Mouse (Mus musculus): ENCODE measurements at regions not wholly inside any gene's neighbourhood (a gene's known extent, or its start where the extent isn't known, plus 50 kb on each side); places are given as distances from the start of the nearest gene placed in this dataset.

DNA sequence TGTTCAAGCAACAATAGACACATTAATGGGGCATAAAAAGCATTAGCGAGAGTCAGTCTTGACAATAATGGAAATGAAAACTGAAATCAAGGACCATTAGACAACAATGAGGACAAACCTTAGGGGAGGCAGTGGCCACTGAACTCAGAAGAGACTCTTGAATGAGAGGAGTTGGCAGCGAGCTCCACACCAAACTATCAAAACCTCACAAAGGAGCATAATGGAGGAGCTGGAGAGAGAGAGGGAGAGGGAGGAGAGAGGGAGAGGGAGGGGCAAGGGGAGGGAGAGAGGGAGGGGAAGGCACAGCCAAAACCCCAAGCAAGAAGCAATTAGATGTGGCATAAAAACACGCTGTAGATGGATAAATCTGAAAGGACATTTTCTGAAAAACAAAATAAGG is 227.4 kb upstream of the Msx2 start:
- ATAC-seq (ENCODE audit: low FRiP score, low read depth) (no peak), DNase-seq (ENCODE audit: low spot score) (no peak)
- Histone ChIP-seq H3K9ac (ENCODE audit: low read depth, low read length, severe bottlenecking) (no peak overlapping the region), H3K27me3 (ENCODE audit: control insufficient read depth, insufficient read depth, low read length) (no peaks in the 10 kb centered on the region), H3K4me2 (replicated peaks; ENCODE audit: low read depth, low read length, severe bottlenecking) (no peak overlapping the region), H3K36me3 (ENCODE audit: control insufficient read depth, insufficient read depth, low read length) (no peaks in the 10 kb centered on the region), H3K9me3 (ENCODE audit: control insufficient read depth, low read length) (no peaks in the 10 kb centered on the region), H3K27ac (replicated peaks; ENCODE audit: low read depth, low read length) (no peak overlapping the region), H3K4me1 (ENCODE audit: control insufficient read depth, insufficient read depth, low read length) (no peaks in the 10 kb centered on the region), H3K4me3 (replicated peaks; ENCODE audit: low read length) (no peak overlapping the region)
- WGBS = 63% methylated on average over 3 of the region's 3 CpGs
- TF ChIP-seq POLR2A (IDR thresholded peaks at IDR 0.05; ENCODE audit: borderline replicate concordance, extremely low read depth, insufficient read depth, insufficient read length) = no peak

DNA sequence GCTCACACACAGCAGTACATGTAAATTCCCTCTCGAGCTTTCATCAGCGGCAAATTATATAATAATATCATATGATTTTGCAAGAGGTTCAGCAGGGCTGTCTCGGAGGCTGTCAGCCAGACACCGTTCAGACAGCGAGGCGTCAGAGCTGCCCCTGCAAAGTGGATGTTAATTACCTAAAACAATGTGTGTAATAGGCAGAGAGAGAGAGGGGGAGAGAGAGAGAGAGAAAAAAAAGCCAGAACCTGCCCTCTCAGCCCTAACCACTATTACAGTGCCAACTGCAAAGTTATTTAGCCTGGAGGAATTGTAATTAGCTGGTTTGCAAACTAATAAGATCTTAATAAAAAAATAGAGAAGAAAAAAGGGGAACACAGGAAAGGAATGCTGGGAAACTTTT is 225.1 kb upstream of the Msx2 start:
- Histone ChIP-seq H3K9me3 (ENCODE audit: control insufficient read depth, low read length) (no peaks in the 10 kb centered on the region), H3K36me3 (ENCODE audit: control insufficient read depth, insufficient read depth, low read length) (no peaks in the 10 kb centered on the region), H3K4me1 (ENCODE audit: control insufficient read depth, insufficient read depth, low read length) (no peaks in the 10 kb centered on the region), H3K4me3 (replicated peaks; ENCODE audit: low read length) (no peak overlapping the region), H3K9ac (ENCODE audit: low read depth, low read length, severe bottlenecking) (no peak overlapping the region), H3K27me3 (ENCODE audit: control insufficient read depth, insufficient read depth, low read length) (no peaks in the 10 kb centered on the region), H3K27ac (replicated peaks; ENCODE audit: low read depth, low read length) (no peak overlapping the region), H3K4me2 (replicated peaks; ENCODE audit: low read depth, low read length, severe bottlenecking) (no peak overlapping the region)
- WGBS = 36% methylated on average over 6 of the region's 6 CpGs
- ATAC-seq (ENCODE audit: low FRiP score, low read depth) (no peak), DNase-seq (ENCODE audit: low spot score) (no peak)
- TF ChIP-seq POLR2A (IDR thresholded peaks at IDR 0.05; ENCODE audit: borderline replicate concordance, extremely low read depth, insufficient read depth, insufficient read length) = no peak

DNA sequence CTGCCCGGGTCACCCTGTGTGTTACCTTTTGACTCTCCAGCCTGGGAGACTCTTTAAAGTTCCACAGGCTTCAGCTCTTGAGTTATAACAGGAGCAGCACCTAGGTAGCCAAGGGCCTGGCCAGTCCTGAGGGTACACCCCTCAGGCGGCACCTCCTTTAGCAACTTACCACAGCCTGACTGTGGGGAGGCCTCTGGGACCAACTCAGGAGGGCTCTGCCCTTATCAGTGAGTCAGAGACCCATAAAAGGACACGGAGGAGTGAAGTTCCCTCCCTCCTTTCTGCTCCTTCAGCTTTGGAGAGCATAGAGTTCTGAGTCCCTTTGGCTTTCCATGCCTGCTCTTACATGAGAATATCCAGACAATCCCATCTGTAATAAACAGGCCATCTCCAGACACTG is 222.5 kb upstream of the Msx2 start:
- DNase-seq (ENCODE audit: low spot score) (no peak), ATAC-seq (ENCODE audit: low FRiP score, low read depth) (no peak)
- 32% methylated on average over 3 of the region's 3 CpGs for WGBS
- no peaks in the 10 kb centered on the region for H3K36me3 ChIP-seq (ENCODE audit: control insufficient read depth, insufficient read depth, low read length)
- TF ChIP-seq POLR2A (IDR thresholded peaks at IDR 0.05; ENCODE audit: borderline replicate concordance, extremely low read depth, insufficient read depth, insufficient read length) = no peak
- H3K9ac ChIP-seq (ENCODE audit: low read depth, low read length, severe bottlenecking) = no peak overlapping the region
- H3K9me3 ChIP-seq (ENCODE audit: control insufficient read depth, low read length) = no peaks in the 10 kb centered on the region
- no peak overlapping the region for H3K4me3 ChIP-seq (replicated peaks; ENCODE audit: low read length)
- H3K4me1 ChIP-seq (ENCODE audit: control insufficient read depth, insufficient read depth, low read length) = no peaks in the 10 kb centered on the region
- no peak overlapping the region for H3K4me2 ChIP-seq (replicated peaks; ENCODE audit: low read depth, low read length, severe bottlenecking)
- H3K27me3 ChIP-seq (ENCODE audit: control insufficient read depth, insufficient read depth, low read length) = no peaks in the 10 kb centered on the region
- no peak overlapping the region for H3K27ac ChIP-seq (replicated peaks; ENCODE audit: low read depth, low read length)

DNA sequence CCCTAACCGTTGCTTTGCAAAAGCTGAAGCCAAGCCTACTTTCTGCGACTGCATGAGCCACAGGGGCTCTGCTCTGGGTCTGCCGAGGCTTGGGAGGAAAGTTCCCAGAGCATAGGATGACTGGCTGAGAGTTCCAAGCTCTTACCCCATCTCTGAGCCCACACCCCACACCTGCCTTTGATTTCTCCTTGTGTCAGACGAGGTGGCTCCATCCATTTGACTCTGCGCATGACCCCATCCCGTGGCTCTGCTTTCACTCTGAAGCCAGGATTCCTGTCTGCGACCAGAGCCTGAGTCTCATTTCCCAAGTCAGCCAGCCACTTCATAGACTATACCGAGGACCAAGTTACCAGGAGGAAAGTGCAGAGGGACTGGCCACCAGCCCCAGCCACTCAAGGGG is 216.1 kb upstream of the Msx2 start:
- TF ChIP-seq POLR2A (IDR thresholded peaks at IDR 0.05; ENCODE audit: borderline replicate concordance, extremely low read depth, insufficient read depth, insufficient read length) = no peak
- H3K36me3 ChIP-seq (ENCODE audit: control insufficient read depth, insufficient read depth, low read length) = no peaks in the 10 kb centered on the region
- DNase-seq (ENCODE audit: low spot score) (no peak), ATAC-seq (ENCODE audit: low FRiP score, low read depth) (no peak)
- no peak overlapping the region for H3K27ac ChIP-seq (replicated peaks; ENCODE audit: low read depth, low read length)
- H3K9me3 ChIP-seq (ENCODE audit: control insufficient read depth, low read length) = no peaks in the 10 kb centered on the region
- H3K9ac ChIP-seq (ENCODE audit: low read depth, low read length, severe bottlenecking) = peak overlapping the region; percentile 9; the same call in 1 of the 2 replicates
- WGBS = 16% methylated on average over 8 of the region's 8 CpGs
- no peaks in the 10 kb centered on the region for H3K4me1 ChIP-seq (ENCODE audit: control insufficient read depth, insufficient read depth, low read length)
- H3K27me3 ChIP-seq (ENCODE audit: control insufficient read depth, insufficient read depth, low read length) = no peaks in the 10 kb centered on the region
- peak overlapping the region; percentile 40 for H3K4me2 ChIP-seq (replicated peaks; ENCODE audit: low read depth, low read length, severe bottlenecking)
- peak overlapping the region; percentile 22 for H3K4me3 ChIP-seq (replicated peaks; ENCODE audit: low read length)

DNA sequence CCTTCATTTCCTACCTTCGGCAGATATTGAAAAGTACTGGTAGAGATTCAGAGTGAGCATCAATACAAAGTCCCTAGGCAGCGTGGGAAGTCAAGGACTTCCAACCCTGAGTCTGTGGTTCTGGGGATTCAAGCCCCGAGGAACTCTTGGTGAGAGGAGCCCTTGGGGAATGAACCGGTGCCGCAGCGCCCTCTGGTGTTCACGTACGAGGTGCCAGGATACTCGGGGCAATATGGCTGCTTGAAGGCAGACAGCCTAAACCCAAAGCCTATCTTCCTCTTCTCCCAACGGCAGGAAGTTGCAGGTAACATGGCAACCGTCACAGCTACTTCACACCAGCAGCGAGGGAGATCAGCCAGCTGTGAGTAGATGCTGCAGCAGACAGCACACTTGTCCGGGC is 215.6 kb upstream of the Msx2 start:
- no peaks in the 10 kb centered on the region for H3K36me3 ChIP-seq (ENCODE audit: control insufficient read depth, insufficient read depth, low read length)
- H3K27me3 ChIP-seq (ENCODE audit: control insufficient read depth, insufficient read depth, low read length) = no peaks in the 10 kb centered on the region
- peak overlapping the region; percentile 9; the same call in 1 of the 2 replicates for H3K9ac ChIP-seq (ENCODE audit: low read depth, low read length, severe bottlenecking)
- H3K27ac ChIP-seq (replicated peaks; ENCODE audit: low read depth, low read length) = no peak overlapping the region
- no peaks in the 10 kb centered on the region for H3K9me3 ChIP-seq (ENCODE audit: control insufficient read depth, low read length)
- peak; percentile 41; the same call in 1 of the 2 replicates for ATAC-seq (ENCODE audit: low FRiP score, low read depth)
- no peak for TF ChIP-seq POLR2A (IDR thresholded peaks at IDR 0.05; ENCODE audit: borderline replicate concordance, extremely low read depth, insufficient read depth, insufficient read length)
- H3K4me3 ChIP-seq (replicated peaks; ENCODE audit: low read length) = peak overlapping the region; percentile 22
- peak overlapping the region; percentile 40 for H3K4me2 ChIP-seq (replicated peaks; ENCODE audit: low read depth, low read length, severe bottlenecking)
- H3K4me1 ChIP-seq (ENCODE audit: control insufficient read depth, insufficient read depth, low read length) = no peaks in the 10 kb centered on the region
- 7% methylated on average over 13 of the region's 13 CpGs for WGBS
- DNase-seq (ENCODE audit: low spot score) = peak; percentile 83

DNA sequence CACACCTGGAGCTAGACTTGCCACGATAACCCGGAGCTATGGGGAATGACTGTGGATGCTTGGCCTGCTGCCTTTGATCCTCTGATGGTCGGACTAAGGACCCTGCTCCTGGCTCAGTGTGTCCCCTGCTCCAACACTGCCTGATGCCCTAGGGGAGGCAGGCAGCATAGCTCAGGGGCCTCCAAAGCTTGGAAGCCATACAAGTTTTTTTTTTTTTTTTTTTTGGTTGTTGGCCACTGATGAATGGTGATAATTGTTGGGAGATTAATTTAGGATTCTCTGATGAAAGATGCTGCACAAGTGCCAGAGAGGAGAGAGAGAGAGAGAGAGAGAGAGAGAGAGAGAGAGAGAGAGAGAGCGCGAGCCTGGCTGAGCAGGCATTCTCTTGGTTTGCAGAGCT is 211.6 kb upstream of the Msx2 start:
- Histone ChIP-seq H3K4me1 (ENCODE audit: control insufficient read depth, insufficient read depth, low read length) (no peaks in the 10 kb centered on the region), H3K9ac (ENCODE audit: low read depth, low read length, severe bottlenecking) (no peak overlapping the region), H3K27me3 (ENCODE audit: control insufficient read depth, insufficient read depth, low read length) (no peaks in the 10 kb centered on the region), H3K9me3 (ENCODE audit: control insufficient read depth, low read length) (no peaks in the 10 kb centered on the region), H3K36me3 (ENCODE audit: control insufficient read depth, insufficient read depth, low read length) (no peaks in the 10 kb centered on the region), H3K27ac (replicated peaks; ENCODE audit: low read depth, low read length) (no peak overlapping the region), H3K4me2 (replicated peaks; ENCODE audit: low read depth, low read length, severe bottlenecking) (no peak overlapping the region), H3K4me3 (replicated peaks; ENCODE audit: low read length) (no peak overlapping the region)
- WGBS = 31% methylated on average over 5 of the region's 5 CpGs
- no peak for DNase-seq (ENCODE audit: low spot score)
- TF ChIP-seq POLR2A (IDR thresholded peaks at IDR 0.05; ENCODE audit: borderline replicate concordance, extremely low read depth, insufficient read depth, insufficient read length) = no peak
- no peak for ATAC-seq (ENCODE audit: low FRiP score, low read depth)
